11 mouse cellular contexts compared by ENCODE assay signal in the genomic region with DNA sequence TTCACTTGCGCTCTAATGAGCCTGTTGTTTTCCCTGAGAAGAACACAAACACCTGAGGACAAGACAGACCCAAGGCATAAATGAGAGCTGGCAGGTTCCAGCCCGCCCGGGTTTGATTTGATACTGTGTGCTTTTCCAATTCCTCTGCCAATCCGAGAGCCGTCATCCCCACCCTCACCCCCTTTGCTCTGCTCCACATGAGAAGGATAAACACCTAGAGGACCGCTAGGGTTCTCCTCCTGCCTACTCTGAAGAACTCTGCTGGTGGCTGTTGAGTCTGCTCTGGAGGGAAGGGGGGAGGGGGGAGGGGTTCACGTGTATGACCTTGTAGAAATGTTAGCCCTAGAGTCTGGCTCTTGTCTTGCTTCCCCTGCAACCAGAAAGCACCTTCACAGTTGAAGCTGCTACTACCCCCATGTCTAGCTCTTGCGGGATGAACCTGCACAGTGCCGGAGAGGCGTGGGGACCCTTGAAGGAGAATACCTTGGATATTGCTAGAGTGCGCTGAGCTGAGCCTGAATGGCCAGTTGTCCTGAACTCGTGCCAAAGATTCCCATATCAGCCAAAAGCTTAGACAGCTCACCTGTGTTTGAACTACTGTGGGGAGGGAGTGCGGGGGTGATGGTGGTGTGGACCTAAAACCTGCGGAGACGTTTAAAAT.
DNase-seq lines count a peak whose midpoint lies in the region; ATAC-seq and TF ChIP-seq lines count a peak whose summit lies in the region.
"Had no signal": no experiment of that assay in that cellular context is flagged by ENCODE, and none has a peak within 500 bp of the region (broad histone marks: within the 10 kb centered on the region; RNA-seq: fewer than 3 reads in every experiment).

No protein-coding gene starts in this region.

- no peaks in the 10 kb centered on the region for H3K36me3 ChIP-seq in kidney, adult 2 months (ENCODE audit: control insufficient read depth, insufficient read depth, low read length)
- no peaks in the 10 kb centered on the region for H3K36me3 ChIP-seq in embryonic facial prominence, embryonic 14.5 days (ENCODE audit: control insufficient read depth, insufficient read depth, low read length)
- no peaks in the 10 kb centered on the region for H3K36me3 ChIP-seq in limb, embryonic 10.5 days
- H3K36me3 ChIP-seq: liver, embryonic 15.5 days had no signal

- no peaks in the 10 kb centered on the region for H3K9me3 ChIP-seq in embryonic facial prominence, embryonic 14.5 days (ENCODE audit: control insufficient read depth, low read length)
- H3K9me3 ChIP-seq in limb, embryonic 10.5 days (replicated peaks), result no peaks in the 10 kb centered on the region
- H3K9me3 ChIP-seq: liver, embryonic 15.5 days had no signal

- H3K4me1 ChIP-seq in kidney, adult 2 months (ENCODE audit: control insufficient read depth, insufficient read depth, low read length), result no peaks in the 10 kb centered on the region
- H3K4me1 ChIP-seq in embryonic facial prominence, embryonic 14.5 days (ENCODE audit: control insufficient read depth, insufficient read depth, low read length), result 0 out of 2 replicates have a peak, but pooled peaks cover 9% of the 10 kb centered on the region
- H3K4me1 ChIP-seq in limb, embryonic 10.5 days, result peaks cover 14% of the 10 kb centered on the region
- H3K4me1 ChIP-seq: liver, embryonic 15.5 days had no signal

- ATAC-seq in embryonic facial prominence, embryonic 14.5 days (ENCODE audit: low read depth), result 0 out of 2 replicates have a peak, but pooled peaks have one; percentile 26
- no peak for ATAC-seq in granulocyte monocyte progenitor cell, adult 5-6 weeks (replicated peaks; ENCODE audit: poor library complexity, severe bottlenecking)

- no peak for TF ChIP-seq CTCF in kidney, adult 2 months (conservative IDR thresholded peaks at IDR 0.05; ENCODE audit: insufficient read depth, insufficient read length, low read depth, low read length)

- no peak for TF ChIP-seq POLR2A in kidney, adult 2 months (IDR thresholded peaks at IDR 0.05; ENCODE audit: low read depth, low read length)

- H3K27me3 ChIP-seq in kidney, adult 2 months (replicated peaks; ENCODE audit: control insufficient read depth, insufficient read depth, low read length), result no peaks in the 10 kb centered on the region
- 0 out of 2 replicates have a peak, but pooled peaks cover 2% of the 10 kb centered on the region for H3K27me3 ChIP-seq in embryonic facial prominence, embryonic 14.5 days (replicated peaks; ENCODE audit: control insufficient read depth, insufficient read depth, low read length)
- H3K27me3 ChIP-seq in limb, embryonic 10.5 days (ENCODE audit: low read depth, poor library complexity, severe bottlenecking), result peaks cover 40% of the 10 kb centered on the region
- H3K27me3 ChIP-seq: liver, embryonic 15.5 days had no signal

- H3K9ac ChIP-seq in embryonic facial prominence, embryonic 14.5 days (ENCODE audit: low read depth, low read length), result no peak overlapping the region
- H3K9ac ChIP-seq: liver, embryonic 15.5 days had no signal

- peak; percentile 71 to 72 for DNase-seq in cerebellum, postnatal 10 days
- DNase-seq in cerebellum, adult 8-10 months, result no peak
- DNase-seq in kidney, adult 2 months, result peak; percentile 2
- no peak for DNase-seq in kidney, postnatal 14 days
- DNase-seq in embryonic facial prominence, embryonic 14.5 days (ENCODE audit: low spot score), result no peak
- no peak for DNase-seq in limb, embryonic 10.5 days (ENCODE audit: low spot score)
- DNase-seq in testis, postnatal 10 days (ENCODE audit: low spot score), result no peak
- DNase-seq: adrenal gland, postnatal 14 days; kidney, adult 9 months had no signal

- H3K4me3 ChIP-seq in kidney, adult 2 months (ENCODE audit: insufficient read depth, low read depth, low read length), result no peak overlapping the region
- no peak overlapping the region for H3K4me3 ChIP-seq in embryonic facial prominence, embryonic 14.5 days (ENCODE audit: low read depth, low read length)
- H3K4me3 ChIP-seq in limb, embryonic 10.5 days, result no peak overlapping the region
- H3K4me3 ChIP-seq: liver, embryonic 15.5 days had no signal

- no peak overlapping the region for H3K4me2 ChIP-seq in embryonic facial prominence, embryonic 14.5 days (ENCODE audit: low read depth, low read length)
- H3K4me2 ChIP-seq: liver, embryonic 15.5 days had no signal

- no peak overlapping the region for H3K27ac ChIP-seq in kidney, adult 2 months (ENCODE audit: insufficient read depth, low read depth, low read length)
- no peak overlapping the region for H3K27ac ChIP-seq in embryonic facial prominence, embryonic 14.5 days (replicated peaks; ENCODE audit: low read depth, low read length)
- 0 out of 2 replicates have a peak overlapping the region, but pooled peaks have one; percentile 9 for H3K27ac ChIP-seq in limb, embryonic 10.5 days
- H3K27ac ChIP-seq: liver, embryonic 15.5 days had no signal

- WGBS in kidney, adult 2 months, result 52% methylated on average over 15 of the region's 15 CpGs
- WGBS in embryonic facial prominence, embryonic 14.5 days, result 43% methylated on average over 15 of the region's 15 CpGs
- 50% methylated on average over 15 of the region's 15 CpGs for WGBS in limb, embryonic 10.5 days

Comparison
In these comparisons a context has a peak if more than half of its experiments do, and no peak if none do; other contexts are left out.
1. DNase-seq: peak in cerebellum, postnatal 10 days (2 of 2) and kidney, adult 2 months (single experiment); none in cerebellum, adult 8-10 months (single experiment), kidney, postnatal 14 days (single experiment), embryonic facial prominence, embryonic 14.5 days (single experiment), limb, embryonic 10.5 days (single experiment) and testis, postnatal 10 days (single experiment).